Mouse (Mus musculus): ENCODE data around the gene Ptpn7.
"Not testable (repeated sequence)": the region's sequence is repeated elsewhere in the genome, so short reads cannot be mapped to it uniquely, and the experiment has no call there.

Ptpn7 gene

DNA sequence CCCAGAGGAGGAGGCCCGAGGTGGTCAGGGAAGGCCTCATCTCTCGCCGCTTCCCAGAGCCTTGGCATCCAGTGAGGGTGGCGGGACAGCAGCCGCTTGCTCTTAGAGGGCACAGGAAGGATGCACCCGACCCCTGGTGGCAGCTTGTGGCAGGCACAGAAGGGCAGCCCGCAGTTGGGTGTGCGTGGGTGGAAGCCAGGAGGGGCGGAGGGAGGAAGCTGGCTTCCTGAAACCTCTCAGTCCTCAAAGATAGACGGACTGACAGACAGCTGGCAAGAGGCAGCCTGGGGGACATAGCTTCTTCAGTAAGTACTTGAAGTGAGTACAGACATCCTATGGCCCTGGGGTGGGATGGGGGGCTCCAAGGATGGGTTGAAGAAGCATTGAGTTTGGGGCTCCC is at the start of gene Ptpn7:
TSS of gene Ptpn7 (plus strand) at position 228 of the 400 bp plus-strand sequence.
- peak; percentile 66 for DNase-seq

- DNase-seq = no peak
These were observed 49.0 kb upstream of the Ptpn7 start for GRCm38 (mm10) chr1:135083465-135083864.

- DNase-seq = no peak
These were observed 47.1 kb upstream of the Ptpn7 start for GRCm38 (mm10) chr1:135085296-135085871.

GRCm38 (mm10) chr1:135086015-135086414 is 46.5 kb upstream of the Ptpn7 start:
- no peak for DNase-seq

DNA sequence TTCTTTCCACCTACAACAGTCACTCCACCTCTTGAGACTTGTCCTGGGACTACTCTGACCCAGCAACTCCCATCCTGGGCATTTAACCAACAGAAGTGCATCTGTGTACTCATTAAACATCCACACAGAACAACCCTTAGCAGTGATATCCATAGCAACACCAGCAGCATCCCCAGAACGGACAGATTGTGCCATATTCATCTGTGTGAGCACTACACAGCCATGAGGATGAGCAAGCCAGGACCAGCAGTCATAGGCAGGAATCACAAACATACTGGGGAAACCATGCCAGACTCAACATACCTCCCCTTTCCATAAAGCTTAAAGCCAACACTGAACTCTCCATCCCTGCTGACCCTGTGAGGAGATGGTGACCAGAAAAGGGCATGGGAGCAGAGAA is 45.1 kb upstream of the Ptpn7 start:
- DNase-seq = no peak

DNA sequence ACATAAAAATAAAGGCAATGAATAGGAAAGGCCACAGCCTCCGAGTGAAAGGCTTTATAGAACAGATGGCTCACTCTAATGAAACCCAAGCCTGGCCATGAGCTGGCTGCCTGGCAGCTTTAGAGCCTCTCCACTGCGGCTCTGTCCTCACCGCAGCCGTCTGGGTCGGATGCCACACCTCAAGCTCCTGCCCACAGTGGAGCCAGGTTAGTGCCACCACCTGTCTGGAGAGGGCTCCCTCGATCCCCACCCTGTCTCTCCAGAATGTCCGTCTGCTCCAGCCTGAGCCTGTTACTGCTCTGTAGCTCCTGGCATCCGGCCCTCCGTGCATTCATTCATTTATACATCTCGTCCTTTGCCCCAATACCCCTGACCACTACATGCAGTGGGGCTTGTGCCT is 42.9 kb upstream of the Ptpn7 start:
- DNase-seq = no peak

- no peak for DNase-seq
These were observed 41.6 kb upstream of the Ptpn7 start for GRCm38 (mm10) chr1:135090914-135091313.

DNA sequence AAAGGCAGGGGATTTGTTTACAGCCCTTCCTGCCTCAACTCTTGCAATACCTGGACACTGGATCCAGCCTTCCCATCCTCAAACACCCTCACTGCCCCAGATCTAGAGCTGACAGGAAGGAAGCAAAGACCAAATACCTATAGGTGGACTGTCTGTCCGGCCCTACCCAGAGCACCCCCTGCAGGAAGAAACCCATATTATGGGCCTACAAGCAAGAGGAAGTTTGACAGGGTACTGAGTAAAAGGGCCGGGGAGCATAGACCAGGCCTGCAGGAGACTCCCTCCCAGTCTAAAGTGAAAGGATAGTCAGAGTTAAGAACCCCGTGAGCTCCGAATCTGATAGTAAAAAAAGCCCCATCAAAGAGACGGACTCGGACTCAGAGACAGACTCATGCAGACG is 37.8 kb upstream of the Ptpn7 start:
- DNase-seq = no peak

DNA sequence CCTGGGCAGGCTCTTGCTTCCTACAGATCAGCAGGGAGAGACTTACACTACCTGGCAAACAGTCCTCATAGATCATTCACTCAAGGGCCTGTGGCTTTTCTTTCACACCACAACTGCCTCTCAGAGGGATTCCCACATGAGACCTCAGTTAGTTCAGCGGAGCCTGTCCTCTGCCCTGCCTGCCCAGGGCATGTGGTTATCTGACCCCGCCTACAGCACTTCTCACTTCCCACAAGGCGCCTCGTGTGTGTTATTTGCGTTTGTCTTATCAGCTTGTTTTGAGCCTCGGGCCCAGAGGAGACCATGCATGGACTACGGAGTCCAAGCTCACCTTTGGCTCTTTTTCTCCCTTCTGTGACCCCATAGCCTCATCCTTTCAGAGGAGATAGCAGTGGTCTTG is 37.3 kb upstream of the Ptpn7 start:
- DNase-seq = no peak

DNA sequence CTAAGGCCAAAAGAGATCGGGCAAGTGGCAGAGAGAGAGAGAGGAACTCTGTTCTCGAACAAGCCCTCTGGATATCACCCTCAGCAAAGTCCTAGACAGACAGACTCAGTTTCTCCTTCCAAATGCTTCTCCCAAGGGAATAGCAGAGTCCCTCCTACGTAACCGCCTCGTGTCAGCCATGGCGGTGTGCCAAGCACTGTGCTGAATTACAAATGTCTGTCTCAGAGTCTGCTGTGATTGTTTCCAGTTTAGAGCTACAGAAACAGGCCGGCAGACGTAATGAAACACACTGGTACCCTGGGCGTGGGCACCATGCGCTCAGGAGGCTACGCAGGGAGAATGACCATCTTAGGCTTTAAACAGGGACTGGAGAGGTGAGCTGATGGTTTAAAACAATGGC is 36.2 kb upstream of the Ptpn7 start:
- DNase-seq = no peak

GRCm38 (mm10) chr1:135097441-135097840 is 35.1 kb upstream of the Ptpn7 start:
- DNase-seq = no peak

- no peak for DNase-seq
These were observed 34.1 kb upstream of the Ptpn7 start for GRCm38 (mm10) chr1:135098441-135098840.

- no peak for DNase-seq
These were observed 32.1 kb upstream of the Ptpn7 start for GRCm38 (mm10) chr1:135100400-135100799.

GRCm38 (mm10) chr1:135105124-135105523 is 27.4 kb upstream of the Ptpn7 start, which contains the start of gene Lgr6:
Gene Lgr6 (minus strand): TSS chr1:135105276.
- no peak for DNase-seq

- peak; percentile 48 for DNase-seq
These were observed 26.5 kb upstream of the Ptpn7 start for GRCm38 (mm10) chr1:135105951-135106350.

DNA sequence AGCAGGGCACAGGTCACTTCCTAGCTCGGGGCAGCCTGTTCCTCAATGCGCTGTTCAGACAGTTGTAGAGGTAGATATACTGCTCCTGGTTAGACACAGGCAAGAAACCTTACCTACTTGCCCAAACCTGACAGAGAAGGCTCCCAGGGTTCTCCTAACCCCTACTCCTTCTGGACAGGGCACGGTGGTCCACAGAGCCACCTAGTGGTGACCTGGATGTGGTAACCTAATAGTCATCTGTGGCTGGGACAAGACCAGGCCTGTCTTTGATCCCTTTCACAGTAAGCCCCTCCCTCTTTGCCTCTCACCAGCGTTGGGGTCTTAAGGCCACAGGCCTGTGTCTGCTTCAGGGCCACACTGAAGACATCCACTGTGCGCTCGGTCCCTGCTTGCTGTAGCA is 23.9 kb upstream of the Ptpn7 start:
- peak; percentile 28 for DNase-seq

DNA sequence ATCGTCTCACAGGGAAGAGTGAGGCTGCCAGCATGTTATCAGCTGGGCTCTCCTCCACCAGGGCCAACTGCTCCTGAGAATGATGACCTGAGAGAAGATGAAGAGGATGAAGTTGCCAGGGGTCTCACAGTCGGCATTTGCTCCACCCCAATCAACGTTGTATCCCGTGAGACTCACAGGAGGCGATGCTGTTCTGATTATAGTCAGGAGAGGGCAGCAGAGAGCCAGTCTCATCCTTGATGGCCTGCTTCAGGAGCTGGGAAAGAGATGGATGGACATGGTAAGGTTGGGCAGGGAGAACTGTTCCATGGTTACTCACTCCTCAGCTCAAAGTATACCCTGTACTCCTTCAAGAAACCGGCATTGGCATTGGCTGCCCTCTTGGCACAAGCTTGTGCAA is 22.4 kb upstream of the Ptpn7 start:
- peak; percentile 70 for DNase-seq

DNA sequence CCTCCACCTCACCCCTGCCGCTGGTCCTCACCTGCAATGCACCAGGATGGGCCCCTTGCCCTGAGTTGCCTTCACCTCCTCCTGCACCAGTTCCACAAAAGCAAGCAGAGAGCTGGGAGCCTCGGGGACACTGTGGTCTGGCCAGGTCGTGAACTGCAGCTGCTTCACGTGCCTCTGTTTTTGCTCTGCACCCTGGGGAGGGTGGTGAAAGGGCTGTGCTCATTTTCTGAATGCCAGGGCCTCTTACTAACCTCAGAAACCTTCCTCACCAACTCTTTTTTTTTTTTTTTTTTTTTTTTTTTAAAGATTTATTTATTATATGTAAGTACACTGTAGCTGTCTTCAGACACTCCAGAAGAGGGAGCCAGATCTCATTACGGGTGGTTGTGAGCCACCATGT is 21.2 kb upstream of the Ptpn7 start:
- not testable (repeated sequence) for DNase-seq

DNA sequence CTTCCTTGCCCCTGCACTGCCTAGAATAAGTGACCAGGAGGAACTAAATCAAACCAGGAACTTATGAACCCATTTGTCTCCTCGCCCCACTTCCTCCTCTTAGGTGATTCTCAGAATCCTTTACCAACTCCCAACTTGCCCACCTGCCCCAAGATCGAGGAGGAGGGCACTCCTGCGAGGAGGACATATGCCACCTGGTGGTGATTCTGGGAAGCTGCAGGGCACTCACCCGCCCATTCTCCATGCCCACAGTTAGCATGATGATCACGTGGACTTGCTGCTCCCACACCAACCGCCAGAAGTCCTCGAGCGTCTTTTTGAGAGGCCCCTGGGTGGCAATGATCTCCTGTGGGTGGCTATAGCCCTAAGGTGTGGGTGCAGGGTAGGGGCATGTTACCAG is 19.8 kb upstream of the Ptpn7 start:
- DNase-seq = peak; percentile 48

DNA sequence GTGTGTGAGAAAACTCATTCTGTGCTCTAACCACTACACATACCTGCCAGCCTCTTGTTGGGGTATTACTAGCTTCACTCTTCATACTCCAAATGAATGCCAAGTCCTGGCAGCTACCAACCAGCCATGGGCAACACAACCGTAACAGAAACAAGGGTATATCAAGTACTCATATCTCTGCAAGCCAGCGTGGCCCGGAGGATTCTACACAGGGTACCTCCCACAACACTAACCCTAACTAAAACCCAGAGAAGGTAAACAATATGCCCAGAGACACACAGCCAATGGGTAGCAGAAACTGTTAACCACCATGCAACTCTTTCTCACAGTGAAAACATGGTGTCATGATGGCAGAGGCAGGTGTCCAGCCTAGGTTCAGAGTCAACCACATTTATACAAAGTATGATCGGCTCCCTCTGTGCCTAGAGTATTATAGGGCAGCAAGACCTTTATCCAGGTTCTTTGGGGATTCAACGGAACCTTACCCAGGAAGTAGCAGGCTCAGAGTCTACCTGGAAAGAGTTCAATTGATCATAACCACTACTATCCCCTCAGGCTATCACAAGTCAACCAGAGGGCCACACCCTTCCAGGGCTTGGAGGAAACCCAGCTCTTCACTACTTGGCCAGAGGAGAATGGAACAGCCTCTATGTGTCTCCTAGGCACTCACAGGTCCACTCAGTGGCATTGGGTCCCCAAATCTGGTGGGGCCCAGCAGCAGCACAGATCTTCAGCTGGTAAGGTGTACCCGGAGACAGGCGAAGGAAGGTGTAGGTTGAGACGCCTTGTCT is 7.7 kb upstream of the Ptpn7 start:
- no peak for DNase-seq

DNA sequence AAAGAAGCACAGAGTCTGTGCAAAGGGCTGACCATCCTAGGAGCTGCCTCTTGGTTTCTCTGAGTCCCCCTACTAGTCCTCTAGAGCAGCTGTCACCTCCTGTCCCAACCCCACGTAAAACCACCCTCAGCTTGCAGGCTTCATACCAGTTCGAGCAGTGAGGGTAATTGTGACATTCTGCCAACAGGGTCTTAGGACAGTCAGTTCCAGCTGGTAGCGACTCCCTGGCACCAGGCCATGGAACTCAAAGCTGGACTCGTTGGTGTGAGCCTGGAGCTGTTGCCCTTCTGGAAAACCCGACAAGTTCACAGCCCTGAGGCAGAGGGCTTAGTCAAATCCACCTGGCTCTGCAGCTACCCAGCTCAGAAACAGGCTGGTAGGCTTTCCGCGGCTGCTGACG is 6.5 kb upstream of the Ptpn7 start:
- DNase-seq = no peak

DNA sequence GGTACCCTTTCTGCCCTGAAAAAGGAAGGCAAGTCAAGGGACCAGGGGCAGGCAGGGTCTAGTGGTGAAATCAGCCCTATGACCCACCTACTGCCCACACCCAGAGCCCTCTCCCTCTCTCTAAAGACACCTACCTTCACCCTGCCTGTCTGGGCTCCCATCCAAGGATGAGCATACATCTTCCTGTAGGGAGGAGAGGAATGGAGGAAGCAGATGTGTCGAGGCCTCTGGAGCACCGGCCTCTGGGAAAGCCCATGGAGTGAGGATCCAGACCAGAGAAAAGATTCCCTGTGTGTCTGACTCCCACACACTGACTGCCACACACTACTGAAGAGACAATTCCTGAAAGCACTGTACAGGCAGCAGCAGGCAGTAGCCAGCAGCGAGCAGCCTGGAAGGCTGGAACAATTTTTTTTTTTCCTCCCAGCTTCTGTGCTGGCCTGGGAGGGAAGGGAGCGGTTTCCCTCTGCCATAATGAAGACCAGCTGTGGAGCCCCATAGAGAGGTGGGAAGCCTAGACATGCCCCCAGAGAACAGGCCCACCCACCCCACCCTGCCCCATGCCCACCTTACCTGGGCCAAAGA is 6.0 kb upstream of the Ptpn7 start:
- DNase-seq = no peak

- DNase-seq = no peak
These were observed 4.5 kb upstream of the Ptpn7 start for GRCm38 (mm10) chr1:135128011-135128441.

DNA sequence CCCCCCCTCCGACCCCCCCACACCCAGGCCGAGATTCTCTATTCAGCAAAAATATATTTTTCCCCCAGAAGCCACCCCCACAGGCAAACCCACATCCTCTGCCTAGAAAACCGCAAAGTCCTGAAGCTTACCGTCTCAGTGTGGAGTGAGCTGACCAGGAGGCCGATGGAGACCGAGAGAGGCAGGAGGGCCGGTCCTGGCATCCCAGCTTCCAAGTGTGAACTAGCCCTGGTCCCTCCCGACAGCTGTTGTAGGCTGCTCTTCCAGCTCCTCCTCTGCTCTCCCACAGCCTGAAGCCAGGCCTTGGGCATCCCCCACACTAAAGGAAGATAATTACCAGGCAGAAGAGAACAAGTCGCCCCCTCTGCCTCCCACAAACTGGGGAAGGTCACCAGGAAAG is 3.5 kb upstream of the Ptpn7 start:
- no peak for DNase-seq

Data from kidney, adult 9 months (tissue).